Comparison of ENCODE assay signal across 23 mouse cellular contexts in the genomic region with DNA sequence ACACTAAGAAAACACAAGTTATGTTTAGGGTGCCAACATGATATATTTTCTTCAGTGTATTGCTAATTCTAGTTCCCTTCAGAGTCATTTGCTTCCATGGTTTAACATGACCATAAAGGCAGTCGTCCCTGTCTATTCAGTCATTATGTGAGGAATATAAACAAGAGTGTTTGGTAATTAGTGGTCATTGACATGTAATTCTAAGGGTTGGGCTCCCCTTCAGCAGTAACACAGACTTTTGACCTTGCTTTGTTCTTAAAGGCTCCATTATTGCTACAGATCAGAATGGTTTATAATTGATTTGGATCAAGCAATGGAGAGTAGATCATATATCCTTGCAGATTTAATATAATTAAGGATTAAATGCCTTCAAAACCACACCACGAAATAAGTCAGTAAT.
DNase-seq lines count a peak whose midpoint lies in the region; ATAC-seq and TF ChIP-seq lines count a peak whose summit lies in the region.
"Had no signal": no experiment of that assay in that cellular context is flagged by ENCODE, and none has a peak within 500 bp of the region (broad histone marks: within the 10 kb centered on the region; RNA-seq: fewer than 3 reads in every experiment).

No protein-coding gene starts in this region.

- peak overlapping the region; percentile 89; the same call in 1 of the 2 replicates for H3K27ac ChIP-seq in intestine, postnatal 0 days (ENCODE audit: low read depth, low read length)
- H3K27ac ChIP-seq in intestine, embryonic 15.5 days = no peak overlapping the region

- H3K4me2 ChIP-seq in intestine, postnatal 0 days (replicated peaks; ENCODE audit: low read depth) = no peak overlapping the region
- no peak overlapping the region for H3K4me2 ChIP-seq in intestine, embryonic 15.5 days (replicated peaks)

- WGBS in intestine, postnatal 0 days = 52% methylated on average over 2 of the region's 2 CpGs
- WGBS in intestine, embryonic 15.5 days = 61% methylated on average over 2 of the region's 2 CpGs

- no peaks in the 10 kb centered on the region for H3K9me3 ChIP-seq in intestine, postnatal 0 days (ENCODE audit: control insufficient read depth)
- no peaks in the 10 kb centered on the region for H3K9me3 ChIP-seq in intestine, embryonic 15.5 days
- H3K9me3 ChIP-seq: G1E had no signal

- peaks cover 7% of the 10 kb centered on the region for H3K4me1 ChIP-seq in intestine, postnatal 0 days (replicated peaks; ENCODE audit: control insufficient read depth, insufficient read depth, low read length)
- peaks cover 2% of the 10 kb centered on the region; the same call in 1 of the 2 replicates for H3K4me1 ChIP-seq in intestine, embryonic 15.5 days (replicated peaks)

- no peaks in the 10 kb centered on the region for H3K27me3 ChIP-seq in intestine, postnatal 0 days (replicated peaks; ENCODE audit: control insufficient read depth, insufficient read depth, low read length)
- H3K27me3 ChIP-seq in intestine, embryonic 15.5 days (replicated peaks) = no peaks in the 10 kb centered on the region
- H3K27me3 ChIP-seq: CH12.LX, Patski had no signal

- H3K36me3 ChIP-seq in intestine, postnatal 0 days (ENCODE audit: control insufficient read depth, insufficient read depth) = no peaks in the 10 kb centered on the region
- H3K36me3 ChIP-seq in intestine, embryonic 15.5 days = no peaks in the 10 kb centered on the region

- DNase-seq in ES-CJ7 (ENCODE audit: low read depth, low spot score) (peak; percentile 27), ZHBTc4 (ENCODE audit: low read depth, low spot score) (peak; percentile 54)
- DNase-seq in adrenal gland, postnatal 10 days = no peak
- no peak for DNase-seq in kidney, adult 9 months
- DNase-seq: adrenal gland, adult 2 months; adrenal gland, adult 8-10 months; adrenal gland, postnatal 14 days; adrenal gland, postnatal 25 days; adrenal gland, postnatal 36 days; B cell, adult 2 months; cerebellum, adult 11 months; cerebellum, adult 11-12 months; cerebellum, adult 18-20 months; cerebellum, adult 2 months; cerebellum, adult 8-10 months; cerebellum, adult 9-10 months had no signal

- H3K4me3 ChIP-seq in intestine, postnatal 0 days (ENCODE audit: low read depth, low read length) = no peak overlapping the region
- no peak overlapping the region for H3K4me3 ChIP-seq in intestine, embryonic 15.5 days (replicated peaks)

- no peak for ATAC-seq in intestine, postnatal 0 days
- ATAC-seq in intestine, embryonic 15.5 days = no peak
- ATAC-seq: activated CD4-positive, CD25-positive, alpha-beta regulatory T cell, adult 4 months; CD4-positive, CD25-positive, alpha-beta regulatory T cell, adult 4 months; Patski had no signal

- H3K9ac ChIP-seq in intestine, postnatal 0 days (ENCODE audit: low read depth, low read length) = no peak overlapping the region
- no peak overlapping the region for H3K9ac ChIP-seq in intestine, embryonic 15.5 days

- no peak for TF ChIP-seq CTCF in intestine, postnatal 0 days (IDR thresholded peaks at IDR 0.05; ENCODE audit: low read depth)

Comparison
In these comparisons a context has a peak if more than half of its experiments do, and no peak if none do; other contexts are left out.
1. DNase-seq: peak in ES-CJ7 (single experiment) and ZHBTc4 (single experiment); none in adrenal gland, postnatal 10 days (single experiment) and kidney, adult 9 months (single experiment).